Mouse (Mus musculus) myocyte (in vitro differentiated cells): ENCODE results near the gene Nupr1l.

Source experiments
- E2F4 ChIP-seq: IDR thresholded peaks from one replicate; pipeline ENCODE4 v1.6.1; 2011; ENCODE audit warnings: mild to moderate bottlenecking, control low read depth, moderate library complexity; ENCODE audit not compliant: insufficient read depth
- MAX ChIP-seq: IDR thresholded peaks from one replicate; pipeline ENCODE4 v1.6.1; 2011; ENCODE audit warnings: low read depth, mild to moderate bottlenecking, control low read depth
- MYOG ChIP-seq, 3 experiments: IDR thresholded peaks; one replicate each; pipeline ENCODE4 v1.6.1; 2011; ENCODE audit warnings: control low read depth in 2 of 3, low read depth in 2 of 3, mild to moderate bottlenecking in 2 of 3; ENCODE audit not compliant: insufficient read length in 2 of 3, control insufficient read depth in 1 of 3, insufficient read depth in 1 of 3
- POLR2A ChIP-seq: IDR thresholded peaks from one replicate; pipeline ENCODE4 v1.6.1; 2011; ENCODE audit warnings: low read depth, mild to moderate bottlenecking, control low read depth, moderate library complexity; ENCODE audit not compliant: insufficient read length
- POLR2AphosphoS2 ChIP-seq: IDR thresholded peaks from one replicate; pipeline ENCODE4 v1.6.1; 2011; ENCODE audit warnings: low read depth, control low read depth; ENCODE audit not compliant: insufficient read length
- TCF12 ChIP-seq: IDR thresholded peaks from one replicate; pipeline ENCODE4 v1.6.1; 2011; ENCODE audit warnings: mild to moderate bottlenecking, control low read depth; ENCODE audit not compliant: poor library complexity, insufficient read depth, severe bottlenecking
- USF1 ChIP-seq: IDR thresholded peaks from one replicate; pipeline ENCODE4 v1.6.1; 2011; ENCODE audit warnings: low read depth, mild to moderate bottlenecking, control low read depth, moderate library complexity

- TF ChIP-seq USF1, result no peak
- TF ChIP-seq POLR2A, result no peak
- TF ChIP-seq POLR2AphosphoS2, result no peak
- TF ChIP-seq MYOG (IDR thresholded peaks at IDR 0.05; ENCODE audit: control insufficient read depth in 1 of 3, insufficient read depth in 1 of 3, insufficient read length in 2 of 3, low read depth in 2 of 3), result no peak
- TF ChIP-seq TCF12, result no peak
- TF ChIP-seq MAX, result no peak
- no peak for TF ChIP-seq E2F4
Observed at GRCm38 (mm10) chr5:129914024-129914423, 5.7 kb downstream of the Nupr1l start.
